Mouse (Mus musculus) forebrain, embryonic 11.5 days (tissue): ENCODE results near the gene Rhobtb1. TPM values are rescaled to one million over a fixed set of nuclear protein-coding genes. Genes with fewer than 3 reads are reported as not detected.

Source experiments
- ATAC-seq: fragments of 200-750 bp; cut with Nextera tagmentation; replicated peaks from 2 replicates; pipeline ENCODE4 v1.8.0; 2017; ENCODE audit warnings: moderate TSS enrichment; ENCODE audit not compliant: low FRiP score
- DNase-seq: peaks from one replicate; pipeline ENCODE4 v3.0.0-alpha.2; 2017; ENCODE audit warnings: low spot score
- H3K27ac ChIP-seq: fragments of 300-500 bp; sonication (generic); 2 replicates; pipeline ENCODE4 v1.5.1; 2014; ENCODE audit warnings: low read depth, low read length
- H3K27me3 ChIP-seq: fragments of 300-500 bp; sonication (generic); 2 replicates; pipeline ENCODE4 v1.6.1; 2014; ENCODE audit warnings: mild to moderate bottlenecking, low read length, mixed read lengths; ENCODE audit not compliant: control insufficient read depth, insufficient read depth
- H3K36me3 ChIP-seq: fragments of 300-500 bp; sonication (generic); 2 replicates; pipeline ENCODE4 v1.6.1; 2014; ENCODE audit warnings: mild to moderate bottlenecking, low read length, moderate library complexity, mixed read lengths; ENCODE audit not compliant: control insufficient read depth, insufficient read depth
- H3K4me1 ChIP-seq: fragments of 300-500 bp; sonication (generic); replicated peaks from 2 replicates; pipeline ENCODE4 v1.6.1; 2014; ENCODE audit warnings: low read length, mixed read lengths; ENCODE audit not compliant: control insufficient read depth, insufficient read depth
- H3K4me2 ChIP-seq: fragments of 300-500 bp; sonication (generic); 2 replicates; pipeline ENCODE4 v1.6.1; 2014; ENCODE audit warnings: low read depth, mild to moderate bottlenecking, low read length, moderate library complexity, mixed read lengths; ENCODE audit not compliant: severe bottlenecking
- H3K4me3 ChIP-seq: fragments of 300-500 bp; sonication (generic); 2 replicates; pipeline ENCODE4 v1.5.1; 2014; ENCODE audit warnings: low read depth, low read length
- H3K9ac ChIP-seq: fragments of 300-500 bp; sonication (generic); 2 replicates; pipeline ENCODE4 v1.6.1; 2014; ENCODE audit warnings: low read length
- H3K9me3 ChIP-seq: fragments of 300-500 bp; sonication (generic); 2 replicates; pipeline ENCODE4 v1.6.1; 2016; ENCODE audit warnings: low read length, mixed read lengths; ENCODE audit not compliant: control insufficient read depth
- WGBS: fragments of 180-500 bp; shearing (Covaris S2); extraction: QIAGEN DNeasy Blood & Tissue Kit; methylation state at CpG from one replicate; pipeline ENCODE4 v1.1.7; 2014; 5-methylcytosine and 5-hydroxymethylcytosine counted together
- polyA plus RNA-seq: library from polyadenylated mRNA; unstranded; fragments of >200 nt; fragmentation: Nextera tagmentation; extraction: Ambion mirVana; gene quantifications from 2 replicates; pipeline ENCODE4 v1.2.1, GENCODE M21; 2014

Gene Rhobtb1
- polyA plus RNA-seq, 1 experiment from 2014 or later, result 15.6 TPM

GRCm38 (mm10) chr10:69248261-69249160 lies 97.3 kb downstream of the Rhobtb1 start:
- no peak for DNase-seq
- H3K9me3 ChIP-seq, result no peaks in the 10 kb centered on the region

GRCm38 (mm10) chr10:69251254-69251653 lies 100.0 kb downstream of the Rhobtb1 start:
- Histone ChIP-seq H3K4me1 (peaks cover 3% of the 10 kb centered on the region; the same call in 1 of the 2 replicates), H3K4me3 (no peak overlapping the region), H3K9ac (no peak overlapping the region), H3K4me2 (no peak overlapping the region), H3K36me3 (no peaks in the 10 kb centered on the region; the same call in 1 of the 2 replicates), H3K9me3 (no peaks in the 10 kb centered on the region), H3K27ac (no peak overlapping the region), H3K27me3 (no peaks in the 10 kb centered on the region)
- DNase-seq (no peak), ATAC-seq (no peak)
- 92% methylated on average over 6 of the region's 6 CpGs for WGBS

More at GRCm38 (mm10) chr10:69248261-69249160, 97.3 kb downstream of the Rhobtb1 start:
- no peak for ATAC-seq
- no peaks in the 10 kb centered on the region for H3K4me1 ChIP-seq
- 95% methylated on average over 29 of the region's 29 CpGs for WGBS
- no peak overlapping the region for H3K4me2 ChIP-seq
- H3K9ac ChIP-seq, result no peak overlapping the region
- H3K4me3 ChIP-seq, result no peak overlapping the region
- H3K36me3 ChIP-seq, result no peaks in the 10 kb centered on the region; the same call in 1 of the 2 replicates
- no peaks in the 10 kb centered on the region for H3K27me3 ChIP-seq
- no peak overlapping the region for H3K27ac ChIP-seq

GRCm38 (mm10) chr10:69252112-69253074 lies 101.2 kb downstream of the Rhobtb1 start:
- Histone ChIP-seq H3K9ac (no peak overlapping the region), H3K4me3 (no peak overlapping the region), H3K27me3 (no peaks in the 10 kb centered on the region), H3K4me1 (peaks cover 3% of the 10 kb centered on the region; the same call in 1 of the 2 replicates), H3K27ac (no peak overlapping the region), H3K36me3 (no peaks in the 10 kb centered on the region; the same call in 1 of the 2 replicates), H3K9me3 (no peaks in the 10 kb centered on the region), H3K4me2 (no peak overlapping the region)
- no peak for ATAC-seq
- no peak for DNase-seq
- WGBS, result 92% methylated on average over 17 of the region's 17 CpGs

GRCm38 (mm10) chr10:69253075-69253685 lies 101.9 kb downstream of the Rhobtb1 start:
- DNase-seq, result no peak
- Histone ChIP-seq H3K36me3 (no peaks in the 10 kb centered on the region; the same call in 1 of the 2 replicates), H3K9ac (no peak overlapping the region), H3K9me3 (no peaks in the 10 kb centered on the region), H3K27me3 (no peaks in the 10 kb centered on the region), H3K4me1 (peaks cover 3% of the 10 kb centered on the region; the same call in 1 of the 2 replicates), H3K4me3 (no peak overlapping the region), H3K27ac (no peak overlapping the region), H3K4me2 (no peak overlapping the region)
- WGBS, result 56% methylated on average over 5 of the region's 5 CpGs
- ATAC-seq, result no peak

DNA sequence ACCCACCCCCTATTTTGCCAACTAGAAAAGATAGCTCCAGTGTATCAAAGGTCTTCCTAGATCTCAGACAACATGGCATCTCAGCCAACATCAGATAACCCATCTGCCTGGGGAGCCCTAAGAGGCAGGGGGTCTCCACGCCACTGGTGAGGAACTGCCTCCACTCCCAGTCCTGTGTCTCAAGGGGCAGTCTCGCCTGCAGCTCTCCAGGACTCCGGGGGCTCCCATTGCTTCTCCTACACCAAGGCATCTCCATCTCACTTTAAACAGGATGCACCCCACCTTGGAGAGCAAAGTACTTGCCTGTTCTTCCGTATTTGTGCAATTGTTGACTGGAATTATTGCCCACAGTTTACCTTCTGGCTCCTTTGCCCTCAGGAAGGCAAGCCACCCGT lies 102.4 kb downstream of the Rhobtb1 start:
- Histone ChIP-seq H3K4me3 (no peak overlapping the region), H3K27ac (no peak overlapping the region), H3K4me2 (no peak overlapping the region), H3K4me1 (peaks cover 3% of the 10 kb centered on the region; the same call in 1 of the 2 replicates), H3K36me3 (no peaks in the 10 kb centered on the region; the same call in 1 of the 2 replicates), H3K27me3 (no peaks in the 10 kb centered on the region), H3K9me3 (no peaks in the 10 kb centered on the region), H3K9ac (no peak overlapping the region)
- no peak for DNase-seq
- WGBS, result 78% methylated on average over 5 of the region's 5 CpGs
- ATAC-seq, result no peak

DNA sequence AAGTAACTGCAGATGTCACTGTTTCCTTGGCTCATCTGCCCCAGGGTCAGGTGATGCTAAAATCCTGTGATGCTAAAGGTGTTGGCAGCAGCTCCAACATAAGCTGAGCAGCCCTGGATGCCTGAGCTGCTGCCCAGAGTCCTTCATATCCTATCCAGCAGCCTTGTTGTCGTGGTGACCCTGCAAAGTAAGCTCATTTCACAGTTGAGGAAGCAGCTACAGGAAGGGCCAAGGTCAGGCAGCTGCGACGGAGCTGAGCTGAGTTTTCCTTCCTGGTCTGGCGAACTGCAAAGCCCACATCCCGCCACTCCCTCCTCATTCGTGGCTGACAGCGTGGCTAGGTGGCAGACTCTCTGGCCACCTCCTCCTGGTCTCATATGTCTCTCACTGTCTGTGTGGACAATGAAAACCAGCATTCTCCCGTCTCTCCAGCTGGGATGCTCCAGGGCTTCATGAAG lies 103.2 kb downstream of the Rhobtb1 start:
- ATAC-seq (peak; percentile 83), DNase-seq (peak; percentile 61)
- Histone ChIP-seq H3K4me3 (no peak overlapping the region), H3K27ac (no peak overlapping the region), H3K9ac (no peak overlapping the region), H3K9me3 (no peaks in the 10 kb centered on the region), H3K27me3 (no peaks in the 10 kb centered on the region), H3K4me2 (no peak overlapping the region), H3K36me3 (no peaks in the 10 kb centered on the region; the same call in 1 of the 2 replicates), H3K4me1 (peaks cover 3% of the 10 kb centered on the region; the same call in 1 of the 2 replicates)
- 26% methylated on average over 8 of the region's 8 CpGs for WGBS

- Histone ChIP-seq H3K4me3 (no peak overlapping the region), H3K36me3 (no peaks in the 10 kb centered on the region; the same call in 1 of the 2 replicates), H3K9ac (no peak overlapping the region), H3K27ac (no peak overlapping the region), H3K27me3 (no peaks in the 10 kb centered on the region), H3K9me3 (no peaks in the 10 kb centered on the region), H3K4me2 (no peak overlapping the region), H3K4me1 (peaks cover 3% of the 10 kb centered on the region; the same call in 1 of the 2 replicates)
- DNase-seq, result no peak
- ATAC-seq, result no peak
- 77% methylated on average over 5 of the region's 5 CpGs for WGBS
Observed at GRCm38 (mm10) chr10:69255594-69255993, 104.4 kb downstream of the Rhobtb1 start.
